Mouse (Mus musculus) olfactory bulb, adult 2 months (tissue): ENCODE data around the gene Cep162.

Experiments used
- CTCF ChIP-seq: fragments of 200-500 bp; IDR thresholded peaks from 2 replicates; pipeline ENCODE4 v1.5.1; 2012; ENCODE audit warnings: low read depth, mild to moderate bottlenecking, low read length, moderate library complexity; ENCODE audit not compliant: insufficient read depth
- POLR2A ChIP-seq: fragments of 200-500 bp; IDR thresholded peaks from 2 replicates; pipeline ENCODE4 v1.6.1; 2012; ENCODE audit warnings: mild to moderate bottlenecking, low read depth, low read length, moderate library complexity; ENCODE audit not compliant: insufficient read depth

GRCm38 (mm10) chr9:87168051-87168450 is 87.3 kb downstream of the Cep162 start:
- TF ChIP-seq CTCF, result no peak
- no peak for TF ChIP-seq POLR2A
